Mouse (Mus musculus): ENCODE results near the gene Krt6a.
"Not testable (repeated sequence)": the region's sequence is repeated elsewhere in the genome, so short reads cannot be mapped to it uniquely, and the experiment has no call there.

Gene Krt6a

GRCm38 (mm10) chr15:101694207-101694606 lies at the start of gene Krt6a:
Gene Krt6a, minus strand, starts transcription at chr15:101694307.
- no peak for DNase-seq (ENCODE audit: low spot score)

- DNase-seq (ENCODE audit: low spot score): no peak
Observed at GRCm38 (mm10) chr15:101742711-101743110, 48.6 kb upstream of the Krt6a start, which contains the start of gene Krt71. Gene Krt71, minus strand, starts transcription at chr15:101743109.

- DNase-seq (ENCODE audit: low spot score): no peak
Observed at GRCm38 (mm10) chr15:101737786-101738185, 43.7 kb upstream of the Krt6a start.

- no peak for DNase-seq (ENCODE audit: low spot score)
Observed at GRCm38 (mm10) chr15:101730653-101731052, 36.5 kb upstream of the Krt6a start.

GRCm38 (mm10) chr15:101724686-101725085 lies 30.6 kb upstream of the Krt6a start:
- no peak for DNase-seq (ENCODE audit: low spot score)

- DNase-seq (ENCODE audit: low spot score): no peak
Observed at GRCm38 (mm10) chr15:101715831-101716230, 21.7 kb upstream of the Krt6a start.

- DNase-seq (ENCODE audit: low spot score): no peak
Observed at GRCm38 (mm10) chr15:101714356-101714755, 20.2 kb upstream of the Krt6a start.

GRCm38 (mm10) chr15:101713731-101714130 lies 19.6 kb upstream of the Krt6a start:
- DNase-seq (ENCODE audit: low spot score): no peak

GRCm38 (mm10) chr15:101712720-101713119 lies 18.6 kb upstream of the Krt6a start, which contains the start of gene Krt5:
Gene Krt5, minus strand, starts transcription at chr15:101712898.
- DNase-seq (ENCODE audit: low spot score): no peak

- no peak for DNase-seq (ENCODE audit: low spot score)
Observed at GRCm38 (mm10) chr15:101708683-101709082, 14.6 kb upstream of the Krt6a start.

GRCm38 (mm10) chr15:101707454-101707853 lies 13.3 kb upstream of the Krt6a start:
- DNase-seq (ENCODE audit: low spot score): no peak

- DNase-seq (ENCODE audit: low spot score): peak; percentile 71
Observed at GRCm38 (mm10) chr15:101704066-101704465, 10.0 kb upstream of the Krt6a start.

GRCm38 (mm10) chr15:101702380-101702779 lies 8.3 kb upstream of the Krt6a start:
- DNase-seq (ENCODE audit: low spot score): peak; percentile 11

GRCm38 (mm10) chr15:101699866-101700265 lies 5.8 kb upstream of the Krt6a start:
- DNase-seq (ENCODE audit: low spot score): no peak

GRCm38 (mm10) chr15:101699192-101699591 lies 5.1 kb upstream of the Krt6a start:
- DNase-seq (ENCODE audit: low spot score): no peak

- no peak for DNase-seq (ENCODE audit: low spot score)
Observed at GRCm38 (mm10) chr15:101697326-101698188, 3.5 kb upstream of the Krt6a start.

- not testable (repeated sequence) for DNase-seq (ENCODE audit: low spot score)
Observed at GRCm38 (mm10) chr15:101690460-101690859, 3.6 kb downstream of the Krt6a start.

- DNase-seq (ENCODE audit: low spot score): no peak
Observed at GRCm38 (mm10) chr15:101688161-101688560, 5.9 kb downstream of the Krt6a start.

GRCm38 (mm10) chr15:101680187-101680586 lies 13.9 kb downstream of the Krt6a start, which contains the start of gene Krt6b:
Gene Krt6b, minus strand, starts transcription at chr15:101680287.
- no peak for DNase-seq (ENCODE audit: low spot score)

- no peak for DNase-seq (ENCODE audit: low spot score)
Observed at GRCm38 (mm10) chr15:101675978-101676377, 18.1 kb downstream of the Krt6a start.

GRCm38 (mm10) chr15:101652736-101653265 lies 41.3 kb downstream of the Krt6a start:
- DNase-seq (ENCODE audit: low spot score): no peak

- DNase-seq (ENCODE audit: low spot score): no peak
Observed at GRCm38 (mm10) chr15:101647280-101647679, 46.8 kb downstream of the Krt6a start, which contains the start of gene Gm5478. Gene Gm5478, minus strand, starts transcription at chr15:101647380.

All from embryo, embryonic 10.5 days (tissue).